Mouse (Mus musculus): ENCODE results near the gene Bex4. TPM values are rescaled to one million over a fixed set of nuclear protein-coding genes. Genes with fewer than 3 reads are reported as not detected.
"Not testable (repeated sequence)": the region's sequence is repeated elsewhere in the genome, so short reads cannot be mapped to it uniquely, and the experiment has no call there.

Bex4 gene
- 17.6 and 26.4 TPM in 2 replicates for total RNA-seq (2017)

- peak; percentile 46 to 75; a peak in 3 of 4 replicates for ATAC-seq (replicated peaks in 1 of 2; ENCODE audit: insufficient read depth in 1 of 2, low FRiP score in 2 of 2, low TSS enrichment in 1 of 2, low read depth in 1 of 2, poor library complexity in 2 of 2, severe bottlenecking in 2 of 2)
Measured at GRCm38 (mm10) chrX:136138827-136139639, at the start of gene Bex4. Bex4 (plus strand) TSS chrX:136138996.

GRCm38 (mm10) chrX:136092497-136093279, 46.1 kb upstream of the Bex4 start:
- no peak for ATAC-seq (replicated peaks in 1 of 2; ENCODE audit: insufficient read depth in 1 of 2, low FRiP score in 2 of 2, low TSS enrichment in 1 of 2, low read depth in 1 of 2, poor library complexity in 2 of 2, severe bottlenecking in 2 of 2)

- ATAC-seq (replicated peaks in 1 of 2; ENCODE audit: insufficient read depth in 1 of 2, low FRiP score in 2 of 2, low TSS enrichment in 1 of 2, low read depth in 1 of 2, poor library complexity in 2 of 2, severe bottlenecking in 2 of 2) = no peak
Measured at GRCm38 (mm10) chrX:136094421-136094820, 44.4 kb upstream of the Bex4 start.

- no peak for ATAC-seq (replicated peaks in 1 of 2; ENCODE audit: insufficient read depth in 1 of 2, low FRiP score in 2 of 2, low TSS enrichment in 1 of 2, low read depth in 1 of 2, poor library complexity in 2 of 2, severe bottlenecking in 2 of 2)
Measured at GRCm38 (mm10) chrX:136104046-136104723, 34.6 kb upstream of the Bex4 start.

GRCm38 (mm10) chrX:136104724-136105088, 34.1 kb upstream of the Bex4 start:
- ATAC-seq (replicated peaks in 1 of 2; ENCODE audit: insufficient read depth in 1 of 2, low FRiP score in 2 of 2, low TSS enrichment in 1 of 2, low read depth in 1 of 2, poor library complexity in 2 of 2, severe bottlenecking in 2 of 2) = no peak

- ATAC-seq (replicated peaks in 1 of 2; ENCODE audit: insufficient read depth in 1 of 2, low FRiP score in 2 of 2, low TSS enrichment in 1 of 2, low read depth in 1 of 2, poor library complexity in 2 of 2, severe bottlenecking in 2 of 2) = peak in 1 of 2 experiments; percentile 37; a peak in 2 of 4 replicates
Measured at GRCm38 (mm10) chrX:136107942-136108341, 30.9 kb upstream of the Bex4 start.

GRCm38 (mm10) chrX:136115015-136115414, 23.8 kb upstream of the Bex4 start:
- peak in 1 of 2 experiments; percentile 46; a peak in 1 of 4 replicates for ATAC-seq (replicated peaks in 1 of 2; ENCODE audit: insufficient read depth in 1 of 2, low FRiP score in 2 of 2, low TSS enrichment in 1 of 2, low read depth in 1 of 2, poor library complexity in 2 of 2, severe bottlenecking in 2 of 2)

- ATAC-seq (replicated peaks in 1 of 2; ENCODE audit: insufficient read depth in 1 of 2, low FRiP score in 2 of 2, low TSS enrichment in 1 of 2, low read depth in 1 of 2, poor library complexity in 2 of 2, severe bottlenecking in 2 of 2) = peak in 1 of 2 experiments; percentile 36; a peak in 1 of 4 replicates
Measured at GRCm38 (mm10) chrX:136115419-136115961, 23.3 kb upstream of the Bex4 start.

- ATAC-seq (replicated peaks in 1 of 2; ENCODE audit: insufficient read depth in 1 of 2, low FRiP score in 2 of 2, low TSS enrichment in 1 of 2, low read depth in 1 of 2, poor library complexity in 2 of 2, severe bottlenecking in 2 of 2) = peak; percentile 91 to 99
Measured at GRCm38 (mm10) chrX:136127038-136127743, 11.6 kb upstream of the Bex4 start.

- ATAC-seq (replicated peaks in 1 of 2; ENCODE audit: insufficient read depth in 1 of 2, low FRiP score in 2 of 2, low TSS enrichment in 1 of 2, low read depth in 1 of 2, poor library complexity in 2 of 2, severe bottlenecking in 2 of 2) = no peak; a peak in 2 of 4 replicates
Measured at GRCm38 (mm10) chrX:136127744-136128064, 11.1 kb upstream of the Bex4 start.

GRCm38 (mm10) chrX:136135559-136135958, 3.2 kb upstream of the Bex4 start:
- no peak for ATAC-seq (replicated peaks in 1 of 2; ENCODE audit: insufficient read depth in 1 of 2, low FRiP score in 2 of 2, low TSS enrichment in 1 of 2, low read depth in 1 of 2, poor library complexity in 2 of 2, severe bottlenecking in 2 of 2)

- not testable (repeated sequence) for ATAC-seq (replicated peaks in 1 of 2; ENCODE audit: insufficient read depth in 1 of 2, low FRiP score in 2 of 2, low TSS enrichment in 1 of 2, low read depth in 1 of 2, poor library complexity in 2 of 2, severe bottlenecking in 2 of 2)
Measured at GRCm38 (mm10) chrX:136139640-136140004, 826 bp downstream of the Bex4 start.

GRCm38 (mm10) chrX:136141385-136141784, 2.6 kb downstream of the Bex4 start:
- ATAC-seq (replicated peaks in 1 of 2; ENCODE audit: insufficient read depth in 1 of 2, low FRiP score in 2 of 2, low TSS enrichment in 1 of 2, low read depth in 1 of 2, poor library complexity in 2 of 2, severe bottlenecking in 2 of 2) = no peak

GRCm38 (mm10) chrX:136143711-136144110, 4.9 kb downstream of the Bex4 start:
- no peak for ATAC-seq (replicated peaks in 1 of 2; ENCODE audit: insufficient read depth in 1 of 2, low FRiP score in 2 of 2, low TSS enrichment in 1 of 2, low read depth in 1 of 2, poor library complexity in 2 of 2, severe bottlenecking in 2 of 2)

GRCm38 (mm10) chrX:136144195-136144594, 5.4 kb downstream of the Bex4 start:
- no peak for ATAC-seq (replicated peaks in 1 of 2; ENCODE audit: insufficient read depth in 1 of 2, low FRiP score in 2 of 2, low TSS enrichment in 1 of 2, low read depth in 1 of 2, poor library complexity in 2 of 2, severe bottlenecking in 2 of 2)

- ATAC-seq (replicated peaks in 1 of 2; ENCODE audit: insufficient read depth in 1 of 2, low FRiP score in 2 of 2, low TSS enrichment in 1 of 2, low read depth in 1 of 2, poor library complexity in 2 of 2, severe bottlenecking in 2 of 2) = no peak
Measured at GRCm38 (mm10) chrX:136170625-136171024, 31.8 kb downstream of the Bex4 start.

Data from hematopoietic stem cell, adult 5-6 weeks (primary cell).